Mouse (Mus musculus): ENCODE data around the gene Pla2g1b.

Pla2g1b gene

GRCm38 (mm10) chr5:115465642-115466420 lies at the start of gene Pla2g1b:
Pla2g1b (plus strand) TSS chr5:115466262.
- DNase-seq, result no peak

- DNase-seq, result no peak
These were observed 37.2 kb upstream of the Pla2g1b start for GRCm38 (mm10) chr5:115428831-115429358.

DNA sequence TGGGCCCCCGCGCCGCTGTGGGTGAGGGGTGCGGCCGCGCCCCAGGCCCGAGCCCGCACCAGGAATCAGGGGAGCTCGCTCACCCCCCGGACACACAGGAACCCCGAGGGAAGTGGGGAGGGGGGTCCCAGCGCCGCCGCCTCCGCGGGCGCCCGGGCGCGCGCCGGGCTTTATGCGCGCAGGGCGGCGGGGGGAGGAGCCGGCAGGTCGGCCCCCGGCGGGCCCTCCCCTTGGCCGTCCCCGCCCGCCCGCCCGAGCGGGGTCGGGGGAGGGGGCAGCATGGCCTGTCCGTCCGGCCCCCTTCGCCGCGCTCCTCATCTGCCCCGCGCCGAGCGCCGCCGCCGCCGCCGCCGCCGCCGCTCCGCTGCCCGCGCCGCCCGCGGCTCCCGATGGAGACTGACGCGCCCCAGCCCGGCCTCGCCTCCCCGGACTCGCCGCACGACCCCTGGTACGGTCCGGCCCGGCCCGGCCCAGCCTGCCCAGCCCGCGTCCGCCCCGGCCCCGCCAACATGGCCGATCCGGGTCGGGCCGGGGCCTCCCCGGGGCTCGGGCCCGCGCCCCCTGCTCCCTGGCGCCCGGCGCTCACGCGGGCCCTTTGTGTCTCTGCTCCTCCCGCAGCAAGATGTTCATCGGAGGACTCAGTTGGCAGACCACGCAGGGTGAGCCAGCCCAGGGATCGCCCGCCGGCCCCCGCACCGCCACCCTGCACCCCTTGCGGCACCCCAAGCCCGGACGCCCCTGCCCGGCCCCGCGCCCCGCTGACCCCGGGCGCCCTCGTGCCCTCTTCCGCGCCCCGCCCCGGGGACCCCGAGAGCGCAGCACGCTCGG lies 36.5 kb upstream of the Pla2g1b start, which contains the start of gene Msi1:
TSS of gene Msi1 (plus strand) at position 241 of the 828 bp plus-strand sequence.
- DNase-seq, result no peak

DNA sequence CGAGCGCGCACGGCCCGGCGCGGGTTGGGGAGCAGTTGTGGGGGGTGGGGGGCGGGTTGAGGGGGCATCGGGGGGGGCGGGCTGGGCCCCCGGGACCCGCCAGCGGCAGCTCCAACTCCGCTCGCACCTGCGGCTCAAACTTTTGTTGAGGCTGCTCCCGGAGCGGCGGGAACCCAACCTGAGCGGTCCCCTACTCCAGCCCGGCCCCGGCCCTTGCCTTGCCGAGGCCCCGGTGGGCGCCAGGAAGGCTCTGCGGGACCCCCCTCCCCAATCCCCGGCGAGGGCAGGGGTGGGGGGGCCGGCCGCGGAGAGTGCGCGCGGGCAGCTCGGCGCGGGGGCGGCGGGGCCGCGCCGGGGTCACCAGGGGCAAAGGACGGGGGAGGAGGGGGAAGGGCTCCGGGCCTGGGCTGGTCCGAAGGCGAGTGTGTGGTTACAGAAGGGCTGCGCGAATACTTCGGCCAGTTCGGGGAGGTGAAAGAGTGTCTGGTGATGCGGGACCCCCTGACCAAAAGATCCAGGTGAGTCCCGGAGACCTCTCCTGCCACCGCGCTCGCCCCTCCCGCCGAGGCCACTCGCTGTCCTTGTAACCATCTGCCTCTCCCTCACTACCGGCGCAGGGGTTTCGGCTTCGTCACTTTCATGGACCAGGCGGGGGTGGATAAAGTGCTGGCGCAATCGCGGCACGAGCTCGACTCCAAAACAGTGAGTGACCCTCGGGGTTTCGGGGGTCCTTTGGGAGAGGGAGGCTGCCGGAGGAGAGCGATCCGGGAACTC lies 35.7 kb upstream of the Pla2g1b start:
- DNase-seq, result no peak

- no peak for DNase-seq
These were observed 34.8 kb upstream of the Pla2g1b start for GRCm38 (mm10) chr5:115431061-115431897.

DNA sequence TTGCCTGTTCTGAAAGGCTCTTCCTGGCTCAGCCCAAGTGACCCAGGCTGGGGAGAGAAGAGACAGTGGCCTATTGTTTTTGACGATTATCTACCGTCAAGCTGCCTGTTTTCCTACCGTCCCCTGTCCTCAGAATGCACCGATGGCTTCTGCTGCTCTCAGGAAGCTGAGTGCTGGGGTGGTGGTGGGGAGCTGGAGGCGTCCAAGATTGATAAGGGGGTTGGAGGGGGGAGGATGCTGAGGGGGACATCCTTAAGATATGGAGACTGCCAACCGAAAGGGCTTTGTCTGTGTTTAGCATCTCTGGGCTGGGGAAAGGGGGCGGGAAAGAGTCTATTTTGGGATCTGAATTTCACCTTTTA lies 34.2 kb upstream of the Pla2g1b start:
- DNase-seq, result no peak

DNA sequence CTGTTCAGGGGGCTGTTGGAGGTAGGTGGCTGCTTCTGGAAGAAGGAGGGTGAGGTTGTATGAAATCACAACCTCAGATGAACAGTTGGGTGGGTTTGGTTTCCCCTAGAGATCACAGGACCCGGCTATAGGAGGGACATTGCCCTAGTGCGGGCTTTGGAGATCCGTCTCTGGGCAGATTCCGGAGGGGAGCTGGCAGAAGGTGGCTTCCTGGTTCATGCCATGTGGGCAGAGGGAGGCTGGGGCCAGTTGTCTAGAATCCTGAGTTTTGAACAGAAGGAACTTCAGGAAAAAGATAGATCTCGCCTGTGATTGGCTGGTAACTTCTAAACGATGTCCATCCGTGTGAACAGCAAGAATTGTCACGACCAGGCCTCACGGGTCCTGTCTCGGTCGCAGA lies 33.7 kb upstream of the Pla2g1b start:
- no peak for DNase-seq

GRCm38 (mm10) chr5:115433191-115433590 lies 32.9 kb upstream of the Pla2g1b start:
- no peak for DNase-seq

GRCm38 (mm10) chr5:115434280-115434852 lies 31.7 kb upstream of the Pla2g1b start:
- DNase-seq, result no peak

- no peak for DNase-seq
These were observed 31.0 kb upstream of the Pla2g1b start for GRCm38 (mm10) chr5:115434853-115435754.

- DNase-seq, result no peak
These were observed 30.2 kb upstream of the Pla2g1b start for GRCm38 (mm10) chr5:115435755-115436379.

DNA sequence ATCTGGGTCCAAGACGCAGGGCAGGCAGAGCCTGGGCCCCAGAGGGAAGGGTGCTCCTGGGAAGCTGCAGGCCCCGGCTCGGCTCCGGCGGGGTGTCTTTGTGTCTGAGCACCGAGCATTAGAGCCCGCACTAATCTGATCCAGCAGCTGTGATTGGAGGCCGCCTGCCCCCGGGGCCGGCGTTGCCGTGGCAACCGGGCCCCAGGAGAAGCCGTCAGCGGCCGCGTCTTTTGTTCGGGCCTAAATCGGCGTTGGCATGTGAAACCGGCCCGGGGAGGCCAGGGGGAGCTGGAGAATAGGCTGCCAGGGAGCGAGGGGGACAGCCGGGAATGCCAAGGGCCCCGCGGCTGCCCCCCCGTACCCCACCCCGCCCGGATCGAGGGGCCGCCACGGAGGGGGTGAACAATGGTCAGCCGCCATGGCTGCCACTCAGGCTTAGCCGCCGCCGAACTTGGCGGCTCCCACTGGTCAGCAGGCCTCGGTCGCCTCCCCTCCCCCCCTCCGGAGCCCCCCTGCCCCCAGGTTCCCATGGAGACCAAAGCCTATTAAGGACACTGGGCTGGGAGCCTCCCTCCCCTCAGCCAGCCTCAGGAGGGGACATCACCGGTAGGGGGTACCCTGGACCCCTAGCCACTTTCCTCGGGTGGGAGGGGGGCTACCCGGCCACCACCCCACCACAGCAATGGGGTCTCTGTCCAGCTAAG lies 29.5 kb upstream of the Pla2g1b start:
- DNase-seq, result peak; percentile 13

DNA sequence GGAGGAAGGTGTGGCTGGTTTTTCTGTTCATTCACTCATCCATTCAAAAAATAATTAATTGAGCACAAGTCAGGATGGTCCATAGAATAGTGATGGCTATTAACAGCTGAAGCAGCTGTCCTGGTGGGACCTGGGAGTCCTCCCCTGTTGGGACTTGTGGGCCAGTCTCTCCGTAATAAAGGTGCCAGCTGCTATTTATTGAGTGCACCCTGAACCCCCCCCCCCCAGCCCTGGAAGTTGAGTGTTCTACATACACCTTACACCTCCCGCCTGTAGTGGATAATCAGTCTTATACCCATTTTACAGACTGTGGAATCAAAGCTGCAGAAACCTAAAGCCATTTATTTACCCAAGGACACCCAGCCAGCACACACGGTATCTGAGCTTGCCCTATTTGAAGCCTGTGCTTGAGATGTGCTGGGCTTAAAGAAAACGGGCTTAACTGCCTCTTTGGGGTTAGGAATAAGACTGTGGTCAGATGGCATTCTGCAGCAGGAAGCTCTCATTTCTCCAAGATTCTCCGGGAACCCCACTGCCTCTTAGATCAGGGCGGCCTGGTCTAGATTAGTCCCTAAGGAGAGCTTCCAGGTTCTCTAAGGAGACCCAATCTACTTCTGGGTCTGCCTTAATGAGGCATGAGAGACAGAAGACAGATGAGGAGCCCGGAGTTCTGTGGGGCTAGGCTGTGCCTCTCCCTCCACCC lies 28.7 kb upstream of the Pla2g1b start:
- DNase-seq, result no peak

DNA sequence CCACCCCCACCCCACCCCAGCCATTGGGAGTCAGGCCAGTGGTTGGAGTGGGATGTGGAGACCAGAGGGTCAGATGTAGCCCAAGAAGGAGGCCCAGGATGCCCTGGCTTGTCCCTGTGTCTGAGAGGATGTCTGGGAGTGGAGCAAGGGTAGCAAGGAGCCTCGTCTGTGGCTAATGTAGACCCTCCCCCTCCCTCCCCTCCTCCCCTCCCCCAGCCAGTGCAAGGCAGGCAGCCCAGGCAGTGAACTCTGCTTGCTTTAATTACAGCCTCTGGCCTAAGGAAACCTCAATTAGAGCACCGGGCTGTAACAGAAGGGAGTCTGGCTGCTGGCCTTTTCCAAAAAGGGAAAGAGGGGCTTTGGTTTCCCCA lies 28.1 kb upstream of the Pla2g1b start:
- DNase-seq, result no peak

DNA sequence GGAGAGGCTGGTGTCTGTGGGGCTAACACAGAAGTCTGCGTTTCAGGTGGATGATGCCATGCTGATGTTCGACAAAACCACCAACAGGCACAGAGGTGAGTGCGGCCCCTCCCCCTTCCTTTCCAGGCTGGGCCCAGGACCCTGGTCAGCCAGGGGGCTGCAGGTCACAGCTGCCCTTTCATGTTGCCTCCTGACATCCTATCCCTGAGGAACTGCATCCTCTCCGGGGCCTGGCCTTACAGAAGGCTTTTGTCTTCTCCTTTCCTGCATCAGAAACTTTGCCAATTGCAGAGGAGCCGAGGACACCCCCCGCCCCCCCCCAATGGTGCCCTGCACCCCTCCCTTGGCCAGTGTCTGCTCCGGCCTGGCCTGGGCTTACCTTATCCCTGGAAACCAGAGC lies 27.4 kb upstream of the Pla2g1b start:
- no peak for DNase-seq

- peak; percentile 74 for DNase-seq
These were observed 24.7 kb upstream of the Pla2g1b start for GRCm38 (mm10) chr5:115441205-115441849.

- DNase-seq, result peak; percentile 13
These were observed 23.4 kb upstream of the Pla2g1b start for GRCm38 (mm10) chr5:115442663-115443062.

DNA sequence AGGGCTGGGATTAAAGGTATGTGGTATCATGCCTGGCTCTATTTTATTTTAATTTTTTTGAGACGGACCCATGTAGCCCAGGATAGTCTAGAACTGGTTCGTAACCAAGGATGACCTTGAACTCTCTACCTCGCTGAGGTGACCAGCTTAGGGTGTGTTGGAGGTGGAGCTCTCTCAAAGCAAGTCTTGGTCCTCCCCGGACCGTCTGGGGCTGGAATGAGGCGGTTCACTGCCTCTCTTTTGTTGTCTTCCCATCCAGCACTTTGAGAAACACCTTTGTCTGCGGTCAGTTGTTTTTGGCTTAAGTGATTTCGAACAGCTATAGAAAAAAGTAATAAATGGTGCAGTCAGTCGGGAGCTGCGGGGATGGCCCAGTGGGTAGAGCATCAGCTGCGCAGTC lies 21.9 kb upstream of the Pla2g1b start:
- DNase-seq, result no peak

All from kidney, adult 18-20 months (tissue).